Mouse (Mus musculus) inflammation-experienced regulatory T-cells (primary cell): Measurements from ENCODE around the gene Ndufa1. TPM values are rescaled to one million over a fixed set of nuclear protein-coding genes. Genes with fewer than 3 reads are reported as not detected.

Experiments used
- polyA plus RNA-seq, 2 experiments: library from polyadenylated mRNA; unstranded; fragments of 100-300 nt; shearing (Covaris generic); gene quantifications; one replicate each; pipeline ENCODE4 v1.2.1; 2017

The Ndufa1 gene
- 100 to 1,000 TPM; 204 to 213 TPM for polyA plus RNA-seq

GRCm38 (mm10) chrX:37191105-37191743 is at the start of gene Ndufa1, which contains the start of gene Rnf113a1:
Ndufa1 (minus strand) TSS chrX:37191163.
Rnf113a1 (plus strand) TSS chrX:37191245.

DNA sequence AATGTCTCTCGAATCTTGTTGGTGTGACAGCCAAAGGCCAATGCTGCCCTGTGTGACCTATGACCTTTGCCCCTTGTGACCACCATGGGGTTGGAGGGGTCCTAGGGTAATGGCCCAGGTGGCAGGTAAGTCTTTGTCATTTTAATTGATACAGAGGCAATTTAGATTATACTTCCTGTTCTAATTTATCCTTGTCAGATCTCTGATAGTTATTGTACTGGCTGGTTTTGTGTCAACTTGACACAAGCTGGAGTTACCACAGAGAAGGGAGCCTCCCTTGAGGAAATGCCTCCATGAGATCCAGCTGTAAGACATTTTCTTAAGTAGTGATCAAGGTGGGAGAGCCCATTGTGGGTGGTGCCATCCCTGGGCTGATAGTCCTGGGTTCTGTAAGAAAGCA is 31.2 kb upstream of the Ndufa1 start, which contains the start of gene Rhox1:
Gene Rhox1 (minus strand): TSS at position 101 of the 400 bp plus-strand sequence.

GRCm38 (mm10) chrX:37210941-37211340 is 20.0 kb upstream of the Ndufa1 start, which contains the start of gene Gm9:
Gm9 (minus strand) TSS chrX:37211041.

GRCm38 (mm10) chrX:37168742-37169141 is 22.2 kb downstream of the Ndufa1 start, which contains the start of gene Akap14:
Akap14 (minus strand) TSS chrX:37168842.

Other genes with a start within 250 kb of the Ndufa1 start
- gene Sept6, start 199.4 kb downstream of the Ndufa1 start, polyA plus RNA-seq, result 100 to 1,000 TPM; 106 to 138 TPM
- not detected for gene Sowahd, start 142.3 kb downstream of the Ndufa1 start, polyA plus RNA-seq
- 100 to 1,000 TPM; 328 to 386 TPM for gene Rpl39, start 105.8 kb downstream of the Ndufa1 start, polyA plus RNA-seq
- 10 to 100 TPM; 14.1 to 25.5 TPM for gene Upf3b, start 80.8 kb downstream of the Ndufa1 start, polyA plus RNA-seq
- 10 to 100 TPM; 17.7 to 21.1 TPM for gene Nkap, start 64.4 kb downstream of the Ndufa1 start, polyA plus RNA-seq
- under 1 TPM; 0.20 to 0.21 TPM for gene Akap14, start 22.3 kb downstream of the Ndufa1 start, polyA plus RNA-seq
- gene Rnf113a1, start 82 bp upstream of the Ndufa1 start, polyA plus RNA-seq, result 10 to 100 TPM in 1 of 2 experiments, 1 to 10 TPM in 1; 7.4 to 12.5 TPM
- gene Gm9, start 19.9 kb upstream of the Ndufa1 start, polyA plus RNA-seq, result not detected
- under 1 TPM in 1 of 2 experiments, not detected in 1; 0.54 TPM for gene Rhox1, start 31.1 kb upstream of the Ndufa1 start, polyA plus RNA-seq
- not detected for gene Rhox2a, start 53.8 kb upstream of the Ndufa1 start, polyA plus RNA-seq
- not detected for gene Rhox3a, start 58.8 kb upstream of the Ndufa1 start, polyA plus RNA-seq
- not detected for gene Rhox4a, start 74.2 kb upstream of the Ndufa1 start, polyA plus RNA-seq
- gene Rhox3a2, start 188.9 kb upstream of the Ndufa1 start, polyA plus RNA-seq, result not detected
- under 1 TPM in 1 of 2 experiments, not detected in 1; 0.71 TPM for gene Rhox4a2, start 199.7 kb upstream of the Ndufa1 start, polyA plus RNA-seq
- gene Rhox2b, start 220.9 kb upstream of the Ndufa1 start, polyA plus RNA-seq, result not detected
- 1 to 10 TPM in 1 of 2 experiments, not detected in 1; 1.8 TPM for gene Rhox4b, start 241.3 kb upstream of the Ndufa1 start, polyA plus RNA-seq